Mouse (Mus musculus) urinary bladder, postnatal 0 days (tissue): ENCODE data around the gene Rasd1. TPM values are rescaled to one million over a fixed set of nuclear protein-coding genes. Genes with fewer than 3 reads are reported as not detected.

Experiments
- polyA plus RNA-seq: library from polyadenylated mRNA; unstranded; fragments of >200 nt; fragmentation: Nextera tagmentation; extraction: Ambion mirVana; gene quantifications from 2 replicates; pipeline ENCODE4 v1.2.1, GENCODE M21; 2015

Rasd1 gene
- 0.45 and 0.60 TPM in 2 replicates for polyA plus RNA-seq

DNA sequence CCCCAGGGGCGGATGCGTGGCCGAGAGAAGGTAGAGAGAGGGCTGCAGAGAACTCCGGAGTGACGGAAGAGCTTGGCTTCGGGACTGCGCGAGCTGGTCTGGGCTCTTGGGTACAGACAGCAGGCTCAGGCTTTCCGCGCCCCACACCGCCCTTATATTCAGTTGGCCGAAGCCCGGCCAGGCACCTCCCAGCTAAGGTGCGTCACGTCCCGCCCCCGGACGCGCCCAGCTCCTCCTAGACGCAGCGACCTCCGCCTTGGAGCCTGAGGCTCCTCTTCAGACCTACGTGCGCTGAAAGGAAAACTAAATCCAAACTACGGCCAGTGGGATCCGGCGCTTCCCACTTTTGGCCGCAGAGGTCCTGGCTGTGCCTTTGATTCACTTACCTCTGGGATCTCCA, at the start of gene Rasd1:
TSS of gene Rasd1 (minus strand) at position 127 of the 400 bp plus-strand sequence.

DNA sequence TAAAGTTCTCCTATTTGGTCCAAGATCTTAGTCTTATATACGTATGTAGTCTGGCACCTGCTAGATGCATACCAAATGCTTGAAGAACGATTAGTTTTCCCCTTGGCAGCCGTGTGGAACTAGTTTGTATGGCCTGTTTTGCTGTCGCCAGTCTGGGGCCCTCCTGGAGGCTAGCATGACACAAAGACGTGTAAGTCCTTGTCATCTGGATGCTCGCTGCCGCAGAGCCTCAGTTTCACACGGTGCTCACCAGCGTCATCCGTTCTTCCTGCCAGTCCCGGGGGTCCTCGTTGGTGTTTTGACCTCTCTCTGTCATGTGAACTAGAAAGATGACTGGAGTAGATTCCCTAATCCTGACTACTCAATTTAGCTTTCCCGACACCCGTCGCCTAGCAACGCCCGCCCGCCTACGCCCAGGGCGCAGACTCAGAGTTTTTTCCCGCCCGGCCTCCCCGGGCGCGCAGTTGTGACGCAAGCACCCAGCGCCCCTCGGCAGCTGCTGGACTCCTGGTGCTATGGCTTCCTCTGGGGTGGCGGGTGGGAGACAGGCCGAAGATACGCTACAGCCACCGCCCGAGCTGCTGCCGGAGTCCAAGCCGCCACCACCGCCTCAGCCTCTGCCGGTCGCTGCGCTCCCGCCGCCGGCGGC, 16.9 kb downstream of the Rasd1 start, which contains the start of gene Med9:
TSS of gene Med9 (plus strand) at position 455 of the 649 bp plus-strand sequence.

Other genes starting within 250 kb of the Rasd1 start
- gene Pld6, start 177.3 kb downstream of the Rasd1 start, polyA plus RNA-seq = 0.29 and 0.64 TPM in 2 replicates
- 15.5 and 19.9 TPM in 2 replicates for gene Flcn, start 154.9 kb downstream of the Rasd1 start, polyA plus RNA-seq
- gene Nt5m, start 125.5 kb downstream of the Rasd1 start, polyA plus RNA-seq = 20.3 and 23.0 TPM in 2 replicates
- 108 and 116 TPM in 2 replicates for gene Cops3, start 125.1 kb downstream of the Rasd1 start, polyA plus RNA-seq
- 28.6 and 29.7 TPM in 2 replicates for gene Med9, start 16.7 kb downstream of the Rasd1 start, polyA plus RNA-seq
- gene Pemt, start 81.5 kb upstream of the Rasd1 start, polyA plus RNA-seq = 6.9 and 8.5 TPM in 2 replicates
- 16.6 and 18.3 TPM in 2 replicates for gene Rai1, start 140.1 kb upstream of the Rasd1 start, polyA plus RNA-seq